Mouse (Mus musculus): ENCODE measurements around the gene Sesn1. TPM values are rescaled to one million over a fixed set of nuclear protein-coding genes. Genes with fewer than 3 reads are reported as not detected.
"Not testable (repeated sequence)": the region's sequence is repeated elsewhere in the genome, so short reads cannot be mapped to it uniquely, and the experiment has no call there.

Sesn1 gene
- polyA plus RNA-seq, 1 experiment: 4.5 TPM

- peaks cover 24% of the 10 kb centered on the region for H3K4me1 ChIP-seq
- H3K27me3 ChIP-seq (replicated peaks): no peaks in the 10 kb centered on the region
- no peak for TF ChIP-seq GATA1 (IDR thresholded peaks at IDR 0.05; ENCODE audit: borderline replicate concordance, low read length)
- no peak for TF ChIP-seq FLI1 (IDR thresholded peaks at IDR 0.05; ENCODE audit: low read length)
- H3K36me3 ChIP-seq (replicated peaks; ENCODE audit: low read length): no peaks in the 10 kb centered on the region
- no peak overlapping the region for H3K4me3 ChIP-seq (replicated peaks)
- no peaks in the 10 kb centered on the region for H3K9me3 ChIP-seq
These were observed 10.7 kb downstream of the Sesn1 start for GRCm38 (mm10) chr10:41820401-41820800.

- no peaks in the 10 kb centered on the region for H3K27me3 ChIP-seq (replicated peaks)
- peaks cover 3% of the 10 kb centered on the region for H3K36me3 ChIP-seq (replicated peaks; ENCODE audit: low read length)
- TF ChIP-seq FLI1 (IDR thresholded peaks at IDR 0.05; ENCODE audit: low read length) (no peak), GATA1 (IDR thresholded peaks at IDR 0.05; ENCODE audit: borderline replicate concordance, low read length) (no peak)
- no peak overlapping the region for H3K4me3 ChIP-seq (replicated peaks)
- H3K4me1 ChIP-seq: peaks cover 25% of the 10 kb centered on the region
- no peaks in the 10 kb centered on the region for H3K9me3 ChIP-seq
These were observed 11.4 kb downstream of the Sesn1 start for GRCm38 (mm10) chr10:41821171-41821570.

GRCm38 (mm10) chr10:41822573-41823281 lies 13.0 kb downstream of the Sesn1 start:
- H3K36me3 ChIP-seq (replicated peaks; ENCODE audit: low read length): peaks cover 3% of the 10 kb centered on the region
- H3K27me3 ChIP-seq (replicated peaks): no peaks in the 10 kb centered on the region
- TF ChIP-seq GATA1 (IDR thresholded peaks at IDR 0.05; ENCODE audit: borderline replicate concordance, low read length): no peak
- TF ChIP-seq FLI1 (IDR thresholded peaks at IDR 0.05; ENCODE audit: low read length): no peak
- H3K9me3 ChIP-seq: no peaks in the 10 kb centered on the region
- H3K4me1 ChIP-seq: peaks cover 35% of the 10 kb centered on the region
- H3K4me3 ChIP-seq (replicated peaks): no peak overlapping the region

GRCm38 (mm10) chr10:41823282-41823675 lies 13.5 kb downstream of the Sesn1 start:
- not testable (repeated sequence) for H3K9me3 ChIP-seq
- H3K4me1 ChIP-seq: peaks cover 40% of the 10 kb centered on the region

GRCm38 (mm10) chr10:41823916-41824315 lies 14.2 kb downstream of the Sesn1 start:
- Histone ChIP-seq H3K9me3 (no peaks in the 10 kb centered on the region), H3K36me3 (replicated peaks; ENCODE audit: low read length) (peaks cover 3% of the 10 kb centered on the region), H3K4me3 (replicated peaks) (no peak overlapping the region), H3K27me3 (replicated peaks) (no peaks in the 10 kb centered on the region), H3K4me1 (peaks cover 47% of the 10 kb centered on the region)
- TF ChIP-seq FLI1 (IDR thresholded peaks at IDR 0.05; ENCODE audit: low read length) (no peak), GATA1 (IDR thresholded peaks at IDR 0.05; ENCODE audit: borderline replicate concordance, low read length) (no peak)

More at GRCm38 (mm10) chr10:41823282-41823675, 13.5 kb downstream of the Sesn1 start:
- not testable (repeated sequence) for H3K27me3 ChIP-seq (replicated peaks); H3K4me3 ChIP-seq (replicated peaks); H3K36me3 ChIP-seq (replicated peaks; ENCODE audit: low read length)

- TF ChIP-seq FLI1 (IDR thresholded peaks at IDR 0.05; ENCODE audit: low read length): no peak
- TF ChIP-seq GATA1 (IDR thresholded peaks at IDR 0.05; ENCODE audit: borderline replicate concordance, low read length): no peak
- H3K27me3 ChIP-seq (replicated peaks): no peaks in the 10 kb centered on the region
- peaks cover 3% of the 10 kb centered on the region for H3K36me3 ChIP-seq (replicated peaks; ENCODE audit: low read length)
- no peaks in the 10 kb centered on the region for H3K9me3 ChIP-seq
- H3K4me1 ChIP-seq: peaks cover 51% of the 10 kb centered on the region
- H3K4me3 ChIP-seq (replicated peaks): no peak overlapping the region
These were observed 15.3 kb downstream of the Sesn1 start for GRCm38 (mm10) chr10:41825041-41825440.

- Histone ChIP-seq H3K9me3 (no peaks in the 10 kb centered on the region), H3K4me1 (peaks cover 58% of the 10 kb centered on the region), H3K36me3 (replicated peaks; ENCODE audit: low read length) (peaks cover 3% of the 10 kb centered on the region), H3K4me3 (replicated peaks) (no peak overlapping the region), H3K27me3 (replicated peaks) (no peaks in the 10 kb centered on the region)
- TF ChIP-seq GATA1 (IDR thresholded peaks at IDR 0.05; ENCODE audit: borderline replicate concordance, low read length): no peak
- TF ChIP-seq FLI1 (IDR thresholded peaks at IDR 0.05; ENCODE audit: low read length): no peak
These were observed 16.3 kb downstream of the Sesn1 start for GRCm38 (mm10) chr10:41825996-41826395.

GRCm38 (mm10) chr10:41826526-41827116 lies 16.9 kb downstream of the Sesn1 start:
- Histone ChIP-seq H3K4me3 (replicated peaks) (no peak overlapping the region), H3K9me3 (no peaks in the 10 kb centered on the region), H3K27me3 (replicated peaks) (no peaks in the 10 kb centered on the region), H3K4me1 (peaks cover 59% of the 10 kb centered on the region), H3K36me3 (replicated peaks; ENCODE audit: low read length) (peaks cover 3% of the 10 kb centered on the region)
- no peak for TF ChIP-seq FLI1 (IDR thresholded peaks at IDR 0.05; ENCODE audit: low read length)
- TF ChIP-seq GATA1 (IDR thresholded peaks at IDR 0.05; ENCODE audit: borderline replicate concordance, low read length): no peak

GRCm38 (mm10) chr10:41827784-41828183 lies 18.0 kb downstream of the Sesn1 start:
- no peaks in the 10 kb centered on the region for H3K27me3 ChIP-seq (replicated peaks)
- H3K4me3 ChIP-seq (replicated peaks): no peak overlapping the region
- peaks cover 59% of the 10 kb centered on the region for H3K4me1 ChIP-seq
- H3K36me3 ChIP-seq (replicated peaks; ENCODE audit: low read length): peaks cover 3% of the 10 kb centered on the region
- H3K9me3 ChIP-seq: no peaks in the 10 kb centered on the region
- TF ChIP-seq FLI1 (IDR thresholded peaks at IDR 0.05; ENCODE audit: low read length) (no peak), GATA1 (IDR thresholded peaks at IDR 0.05; ENCODE audit: borderline replicate concordance, low read length) (no peak)

- Histone ChIP-seq H3K4me3 (replicated peaks) (no peak overlapping the region), H3K36me3 (replicated peaks; ENCODE audit: low read length) (peaks cover 3% of the 10 kb centered on the region), H3K9me3 (no peaks in the 10 kb centered on the region), H3K27me3 (replicated peaks) (no peaks in the 10 kb centered on the region), H3K4me1 (peaks cover 61% of the 10 kb centered on the region)
- no peak for TF ChIP-seq GATA1 (IDR thresholded peaks at IDR 0.05; ENCODE audit: borderline replicate concordance, low read length)
- TF ChIP-seq FLI1 (IDR thresholded peaks at IDR 0.05; ENCODE audit: low read length): no peak
These were observed 19.5 kb downstream of the Sesn1 start for GRCm38 (mm10) chr10:41829191-41829590.
